Comparison of ENCODE assay signal across 18 mouse cellular contexts in genomic region chr16:33677313-33677690, GRCm38 (mm10). TPM values are rescaled to one million over a fixed set of nuclear protein-coding genes. Genes with fewer than 3 reads are reported as not detected.
DNase-seq lines count a peak whose midpoint lies in the region; ATAC-seq and TF ChIP-seq lines count a peak whose summit lies in the region.
"Had no signal": no experiment of that assay in that cellular context is flagged by ENCODE, and none has a peak within 500 bp of the region (broad histone marks: within the 10 kb centered on the region; RNA-seq: fewer than 3 reads in every experiment).

No protein-coding gene starts in this region.

- H3K27me3 ChIP-seq in heart, embryonic 15.5 days, result no peaks in the 10 kb centered on the region
- no peaks in the 10 kb centered on the region for H3K27me3 ChIP-seq in lung, postnatal 0 days (replicated peaks; ENCODE audit: insufficient read depth, low read length)
- H3K27me3 ChIP-seq: embryonic facial prominence, embryonic 13.5 days; heart, embryonic 12.5 days; hindbrain, embryonic 12.5 days had no signal

- no peak overlapping the region for H3K9ac ChIP-seq in heart, embryonic 15.5 days
- H3K9ac ChIP-seq in lung, postnatal 0 days (replicated peaks; ENCODE audit: low read depth), result no peak overlapping the region
- H3K9ac ChIP-seq: embryonic facial prominence, embryonic 13.5 days; heart, embryonic 12.5 days; hindbrain, embryonic 12.5 days had no signal

- no peaks in the 10 kb centered on the region for H3K9me3 ChIP-seq in heart, embryonic 15.5 days (replicated peaks)
- H3K9me3 ChIP-seq in lung, postnatal 0 days (ENCODE audit: low read length), result no peaks in the 10 kb centered on the region
- H3K9me3 ChIP-seq: embryonic facial prominence, embryonic 13.5 days; hindbrain, embryonic 12.5 days had no signal

- no peak for DNase-seq in gastrocnemius, adult 2 months
- DNase-seq in gastrocnemius, postnatal 36 days, result no peak
- no peak for DNase-seq in heart, postnatal 4 days
- DNase-seq in lung, postnatal 0 days (ENCODE audit: low spot score), result no peak
- DNase-seq in lung, postnatal 36 days, result no peak
- no peak for DNase-seq in left cerebral cortex, postnatal 10 days (ENCODE audit: extremely low spot score in 1 of 2, low spot score in 2 of 2)
- DNase-seq: cerebellum, adult 18-20 months; cerebellum, adult 9-11 months; cerebellum, postnatal 36 days had no signal

- no peaks in the 10 kb centered on the region for H3K36me3 ChIP-seq in heart, embryonic 15.5 days
- H3K36me3 ChIP-seq in lung, postnatal 0 days (ENCODE audit: insufficient read depth, low read length), result no peaks in the 10 kb centered on the region
- H3K36me3 ChIP-seq: embryonic facial prominence, embryonic 13.5 days; heart, embryonic 12.5 days; hindbrain, embryonic 12.5 days had no signal

- H3K4me1 ChIP-seq in heart, embryonic 15.5 days (replicated peaks), result peaks cover 31% of the 10 kb centered on the region
- H3K4me1 ChIP-seq in lung, postnatal 0 days (ENCODE audit: insufficient read depth, low read depth, low read length), result peaks cover 20% of the 10 kb centered on the region
- H3K4me1 ChIP-seq in brown adipose tissue, adult 24 weeks (ENCODE audit: control insufficient read depth, insufficient read depth, insufficient read length, low read length), result peaks cover 42% of the 10 kb centered on the region

- TF ChIP-seq CTCF in gastrocnemius, adult 2 months (IDR thresholded peaks at IDR 0.05), result no peak
- no peak for TF ChIP-seq CTCF in lung, postnatal 0 days (IDR thresholded peaks at IDR 0.05)

- peak overlapping the region; percentile 84 for H3K27ac ChIP-seq in gastrocnemius, adult 2 months
- peak overlapping the region; percentile 66; the same call in 1 of the 2 replicates for H3K27ac ChIP-seq in heart, embryonic 15.5 days
- H3K27ac ChIP-seq in lung, postnatal 0 days (ENCODE audit: low read length), result peak overlapping the region; percentile 82
- H3K27ac ChIP-seq in brown adipose tissue, adult 24 weeks (replicated peaks; ENCODE audit: low read depth, low read length), result peak overlapping the region; percentile 84
- H3K27ac ChIP-seq: embryonic facial prominence, embryonic 13.5 days; hindbrain, embryonic 12.5 days had no signal

- TF ChIP-seq EP300 in lung, postnatal 0 days (IDR thresholded peaks at IDR 0.05), result no peak

- no peak overlapping the region for H3K4me3 ChIP-seq in gastrocnemius, adult 2 months
- no peak overlapping the region for H3K4me3 ChIP-seq in heart, embryonic 15.5 days
- H3K4me3 ChIP-seq in lung, postnatal 0 days (ENCODE audit: low read depth, low read length), result no peak overlapping the region
- H3K4me3 ChIP-seq in brown adipose tissue, adult 24 weeks (ENCODE audit: insufficient read depth, low read depth, low read length), result no peak overlapping the region
- H3K4me3 ChIP-seq: embryonic facial prominence, embryonic 13.5 days; heart, embryonic 12.5 days; hindbrain, embryonic 12.5 days had no signal

- no peak for ATAC-seq in heart, embryonic 15.5 days (replicated peaks; ENCODE audit: insufficient number of reproducible peaks, insufficient read depth, low FRiP score, low read depth)
- ATAC-seq in lung, postnatal 0 days, result no peak
- ATAC-seq: forebrain, embryonic 14.5 days; hindbrain, embryonic 16.5 days; inflammation-experienced regulatory T-cells, adult 6 months; intestine, postnatal 0 days had no signal

- intact Hi-C loops in gastrocnemius, adult 2 months (cut with DNase I), result loop anchor here (2.0 kb wide), 1 partner anchor 95 kb away; no protein-coding TSS in a partner anchor
- intact Hi-C loops in gastrocnemius, postnatal 36 days (cut with DNase I), result no loop called here
- intact Hi-C loops in left cerebral cortex, postnatal 10 days (cut with DNase I), result no loop called here

- WGBS in heart, embryonic 15.5 days, result 83% methylated on average over 7 of the region's 7 CpGs
- WGBS in lung, postnatal 0 days, result 89% methylated on average over 7 of the region's 7 CpGs

- H3K4me2 ChIP-seq in heart, embryonic 15.5 days, result no peak overlapping the region
- no peak overlapping the region for H3K4me2 ChIP-seq in lung, postnatal 0 days (replicated peaks; ENCODE audit: low read depth, low read length)
- H3K4me2 ChIP-seq: embryonic facial prominence, embryonic 13.5 days; heart, embryonic 12.5 days; hindbrain, embryonic 12.5 days had no signal

RNA-seq across cellular contexts. Expression of gene Heg1, which starts 6.9 kb away (rescaled TPM):
- total RNA-seq in gastrocnemius, adult 2 months (2021), result 10 to 100 TPM; 30.4 to 43.3 TPM
- total RNA-seq in gastrocnemius, postnatal 36 days (2021), result 10 to 100 TPM; 30.6 to 38.6 TPM
- polyA plus RNA-seq in heart, embryonic 15.5 days (2015; fragmentation: Nextera tagmentation; extraction: Ambion mirVana), result 30.5 and 42.5 TPM in 2 replicates
- 100 to 1,000 TPM; 226 to 240 TPM for total RNA-seq in heart, postnatal 4 days (2021)
- polyA plus RNA-seq in lung, postnatal 0 days (2015; fragmentation: Nextera tagmentation; extraction: Ambion mirVana), result 33.5 and 36.2 TPM in 2 replicates
- polyA plus RNA-seq in brown adipose tissue, adult 24 weeks (2012; ENCODE audit: insufficient read depth, insufficient read length, missing spikeins), result 23.0 and 34.7 TPM in 2 replicates
- 10 to 100 TPM; 27.5 to 28.1 TPM for total RNA-seq in left cerebral cortex, postnatal 10 days (2021)

Comparison
In these comparisons a context has a peak if more than half of its experiments do, and no peak if none do; other contexts are left out.
1. RNA of gene Heg1, which starts 6.9 kb away (total RNA-seq): 226 to 240 TPM in heart, postnatal 4 days; 30.4 to 43.3 TPM in gastrocnemius, adult 2 months, 30.6 to 38.6 TPM in gastrocnemius, postnatal 36 days and 27.5 to 28.1 TPM in left cerebral cortex, postnatal 10 days; every median in the first group is over 4 times any median in the second.
2. Peak in every context shown above with its lines, with median percentiles within 50 percentile points of each other: H3K27ac ChIP-seq.